Mouse (Mus musculus) C2C12 (cell line): Measurements from ENCODE around the gene Rnpep. TPM values are rescaled to one million over a fixed set of nuclear protein-coding genes. Genes with fewer than 3 reads are reported as not detected.

Experiments
- H3K27me3 ChIP-seq: one replicate; pipeline ENCODE4 v1.6.1; 2011; ENCODE audit not compliant: control insufficient read depth, insufficient read depth, insufficient read length
- H3K36me3 ChIP-seq: one replicate; pipeline ENCODE4 v1.6.1; 2011; ENCODE audit not compliant: control insufficient read depth, insufficient read depth
- H3K4me3 ChIP-seq: one replicate; pipeline ENCODE4 v1.5.1; 2011; ENCODE audit warnings: mild to moderate bottlenecking, control low read depth; ENCODE audit not compliant: poor library complexity, insufficient read depth, severe bottlenecking
- H3K79me2 ChIP-seq: one replicate; pipeline ENCODE4 v1.6.1; 2011; ENCODE audit not compliant: control insufficient read depth, insufficient read depth
- H3K79me3 ChIP-seq: one replicate; pipeline ENCODE4 v1.6.1; 2011; ENCODE audit warnings: low read depth, control low read depth
- H3ac ChIP-seq: one replicate; pipeline ENCODE3; 2011; ENCODE audit warnings: low read depth; ENCODE audit not compliant: control insufficient read depth, insufficient read length
- CEBPB ChIP-seq: IDR thresholded peaks from one replicate; pipeline ENCODE4 v1.6.1; 2011; ENCODE audit warnings: low read depth, mild to moderate bottlenecking, control low read depth, moderate library complexity
- CTCF ChIP-seq: IDR thresholded peaks from one replicate; pipeline ENCODE4 v1.5.1; 2011; ENCODE audit not compliant: control insufficient read depth, insufficient read depth, insufficient read length
- FOSL1 ChIP-seq: IDR thresholded peaks from one replicate; pipeline ENCODE4 v1.8.0; 2011; ENCODE audit warnings: mild to moderate bottlenecking, low read length; ENCODE audit not compliant: poor library complexity, insufficient read depth, severe bottlenecking
- MAX ChIP-seq: IDR thresholded peaks from one replicate; pipeline ENCODE4 v1.6.1; 2011; ENCODE audit warnings: mild to moderate bottlenecking, control low read depth
- MYOD1 ChIP-seq: IDR thresholded peaks from one replicate; pipeline ENCODE4 v1.6.1; 2011; ENCODE audit warnings: low read depth; ENCODE audit not compliant: control insufficient read depth, insufficient read length
- MYOG ChIP-seq: IDR thresholded peaks from one replicate; pipeline ENCODE4 v1.6.1; 2011; ENCODE audit not compliant: control insufficient read depth, insufficient read length; ENCODE audit errors: extremely low read depth
- USF1 ChIP-seq: IDR thresholded peaks from one replicate; pipeline ENCODE4 v1.6.1; 2011; ENCODE audit warnings: low read depth, mild to moderate bottlenecking, control low read depth, moderate library complexity
- polyA plus RNA-seq: library from polyadenylated mRNA; unstranded; fragments of >200 nt; fragmentation: generic; extraction: Trizol; gene quantifications from one replicate; pipeline ENCODE4 v1.2.1, GENCODE M21; 2012; ENCODE audit warnings: missing spikeins

The Rnpep gene
- polyA plus RNA-seq, 1 experiment, result 29.4 TPM

GRCm38 (mm10) chr1:135283287-135283825 is 528 bp downstream of the Rnpep start:
- peaks cover 3% of the 10 kb centered on the region for H3K36me3 ChIP-seq
- peak overlapping the region; percentile 92 for H3ac ChIP-seq
- H3K79me3 ChIP-seq, result peaks cover 1% of the 10 kb centered on the region
- H3K4me3 ChIP-seq, result peak overlapping the region; percentile 52
- no peaks in the 10 kb centered on the region for H3K27me3 ChIP-seq
- no peaks in the 10 kb centered on the region for H3K79me2 ChIP-seq
- no peak for TF ChIP-seq CEBPB
- TF ChIP-seq MAX, result no peak
- no peak for TF ChIP-seq MYOD1
- TF ChIP-seq FOSL1, result no peak
- TF ChIP-seq USF1, result no peak
- TF ChIP-seq CTCF, result no peak
- TF ChIP-seq MYOG, result no peak

- no peaks in the 10 kb centered on the region for H3K27me3 ChIP-seq
- H3K79me2 ChIP-seq, result no peaks in the 10 kb centered on the region
- H3K79me3 ChIP-seq, result peaks cover 1% of the 10 kb centered on the region
- H3ac ChIP-seq, result no peak overlapping the region
- peak overlapping the region; percentile 52 for H3K4me3 ChIP-seq
- peaks cover 3% of the 10 kb centered on the region for H3K36me3 ChIP-seq
- TF ChIP-seq FOSL1 (no peak), MYOG (no peak), MYOD1 (no peak), MAX (no peak), CEBPB (no peak), CTCF (no peak), USF1 (no peak)
Observed at GRCm38 (mm10) chr1:135282536-135283286, 1.2 kb downstream of the Rnpep start.

- Histone ChIP-seq H3K79me3 (peaks cover 1% of the 10 kb centered on the region), H3K27me3 (no peaks in the 10 kb centered on the region), H3K4me3 (no peak overlapping the region), H3K36me3 (peaks cover 3% of the 10 kb centered on the region), H3K79me2 (no peaks in the 10 kb centered on the region), H3ac (no peak overlapping the region)
- no peak for TF ChIP-seq CTCF
- TF ChIP-seq FOSL1, result no peak
- no peak for TF ChIP-seq CEBPB
- TF ChIP-seq MYOG, result no peak
- no peak for TF ChIP-seq MYOD1
- no peak for TF ChIP-seq USF1
- no peak for TF ChIP-seq MAX
Observed at GRCm38 (mm10) chr1:135281841-135282240, 2.0 kb downstream of the Rnpep start.

- no peak for TF ChIP-seq USF1
- no peak for TF ChIP-seq CTCF
- no peak for TF ChIP-seq MYOG
- TF ChIP-seq CEBPB, result no peak
- TF ChIP-seq FOSL1, result no peak
- no peak for TF ChIP-seq MAX
- TF ChIP-seq MYOD1, result no peak
- Histone ChIP-seq H3K4me3 (no peak overlapping the region), H3K27me3 (no peaks in the 10 kb centered on the region), H3K79me3 (peaks cover 1% of the 10 kb centered on the region), H3ac (no peak overlapping the region), H3K79me2 (no peaks in the 10 kb centered on the region), H3K36me3 (peaks cover 3% of the 10 kb centered on the region)
Observed at GRCm38 (mm10) chr1:135280646-135281045, 3.2 kb downstream of the Rnpep start.

GRCm38 (mm10) chr1:135271371-135271770 is 12.5 kb downstream of the Rnpep start:
- no peak for TF ChIP-seq FOSL1
- no peak for TF ChIP-seq CEBPB
- no peak for TF ChIP-seq MAX
- no peak for TF ChIP-seq USF1
- TF ChIP-seq MYOG, result no peak
- no peak for TF ChIP-seq CTCF
- no peak for TF ChIP-seq MYOD1
- H3K79me2 ChIP-seq, result no peaks in the 10 kb centered on the region
- H3K36me3 ChIP-seq, result no peaks in the 10 kb centered on the region
- no peaks in the 10 kb centered on the region for H3K27me3 ChIP-seq
- H3K79me3 ChIP-seq, result no peaks in the 10 kb centered on the region
- no peak overlapping the region for H3ac ChIP-seq
- H3K4me3 ChIP-seq, result no peak overlapping the region
